In the genomic region with DNA sequence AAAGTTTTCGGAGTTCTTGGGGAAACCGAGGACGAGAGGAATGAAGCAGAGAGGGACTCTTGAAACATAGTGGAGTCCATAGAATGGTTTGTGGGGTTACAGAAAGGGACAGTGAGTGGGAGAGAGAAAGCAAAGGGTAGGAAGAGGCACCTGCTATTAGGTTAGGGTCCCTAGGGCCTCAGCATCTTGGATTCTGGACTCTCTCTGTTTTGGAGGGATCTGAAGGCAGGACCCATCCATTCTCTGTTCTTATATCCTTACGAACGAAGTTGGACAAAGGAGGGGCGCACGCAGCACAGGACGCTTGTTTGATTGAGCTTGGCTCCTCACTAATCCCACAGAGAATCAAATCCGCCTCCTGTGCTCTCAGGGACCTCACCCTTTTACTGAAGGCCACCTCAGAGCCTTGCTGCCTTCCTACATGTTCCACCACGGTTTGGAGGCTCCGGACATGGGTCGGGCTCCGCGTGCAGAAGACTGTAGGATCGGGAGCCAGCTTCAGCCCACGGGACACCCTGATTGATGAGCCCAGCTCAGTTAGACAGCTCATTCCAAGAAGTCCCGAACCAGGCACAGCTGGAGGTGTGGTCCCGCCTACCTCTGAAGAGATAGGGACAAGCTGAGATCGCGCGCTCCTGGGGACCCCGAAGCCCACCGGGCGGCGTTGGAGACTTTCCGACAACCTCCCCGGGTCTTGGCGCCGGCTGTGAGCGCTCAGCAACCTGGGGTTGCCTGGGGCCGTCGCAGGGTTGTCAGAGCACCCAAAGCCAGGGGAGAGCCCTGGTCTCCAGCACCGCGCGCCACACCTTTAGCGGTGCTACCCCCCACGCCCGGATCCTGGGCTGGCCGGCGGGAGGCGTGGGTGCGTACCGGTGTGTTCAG, we compare ENCODE assay signal across 9 mouse cellular contexts. TPM values are rescaled to one million over a fixed set of nuclear protein-coding genes. Genes with fewer than 3 reads are reported as not detected.
DNase-seq lines count a peak whose midpoint lies in the region; ATAC-seq and TF ChIP-seq lines count a peak whose summit lies in the region.
"Had no signal": no experiment of that assay in that cellular context is flagged by ENCODE, and none has a peak within 500 bp of the region (broad histone marks: within the 10 kb centered on the region; RNA-seq: fewer than 3 reads in every experiment).

No protein-coding gene starts in this region.

- no peak overlapping the region for H3K27ac ChIP-seq in ES-Bruce4 (ENCODE audit: insufficient read depth, low read length)
- peak overlapping the region; percentile 86 for H3K27ac ChIP-seq in forebrain, embryonic 11.5 days (ENCODE audit: low read depth, low read length)
- H3K27ac ChIP-seq in intestine, postnatal 0 days (ENCODE audit: low read depth, low read length): no peak overlapping the region
- peak overlapping the region; percentile 91 for H3K27ac ChIP-seq in neural tube, embryonic 12.5 days

- peak overlapping the region; percentile 75 for H3K4me3 ChIP-seq in ES-Bruce4 (ENCODE audit: low read depth, low read length)
- H3K4me3 ChIP-seq in forebrain, embryonic 11.5 days (ENCODE audit: low read depth, low read length): peak overlapping the region; percentile 93
- peak overlapping the region; percentile 60 for H3K4me3 ChIP-seq in intestine, postnatal 0 days (ENCODE audit: low read depth, low read length)
- H3K4me3 ChIP-seq in neural tube, embryonic 12.5 days: peak overlapping the region; percentile 92
- H3K4me3 ChIP-seq: erythroblast, embryonic 14.5 days had no signal

- WGBS in forebrain, embryonic 11.5 days: 3% methylated on average over 43 of the region's 43 CpGs
- 5% methylated on average over 38 of the region's 43 CpGs for WGBS in intestine, postnatal 0 days
- WGBS in neural tube, embryonic 12.5 days: 2% methylated on average over 43 of the region's 43 CpGs

- peak overlapping the region; percentile 44 for H3K4me2 ChIP-seq in forebrain, embryonic 11.5 days (ENCODE audit: low read depth, low read length, severe bottlenecking)
- peak overlapping the region; percentile 91 for H3K4me2 ChIP-seq in intestine, postnatal 0 days (replicated peaks; ENCODE audit: low read depth)
- peak overlapping the region; percentile 65 for H3K4me2 ChIP-seq in neural tube, embryonic 12.5 days (replicated peaks)

- TF ChIP-seq CTCF in ES-Bruce4 (IDR thresholded peaks at IDR 0.05; ENCODE audit: low read depth, low read length): no peak
- TF ChIP-seq CTCF in intestine, postnatal 0 days (IDR thresholded peaks at IDR 0.05; ENCODE audit: low read depth): no peak

- peaks cover 18% of the 10 kb centered on the region for H3K27me3 ChIP-seq in ES-Bruce4 (ENCODE audit: control insufficient read depth, insufficient read depth, low read length, poor library complexity, severe bottlenecking)
- H3K27me3 ChIP-seq in forebrain, embryonic 11.5 days (ENCODE audit: control insufficient read depth, insufficient read depth, low read length): peaks cover 5% of the 10 kb centered on the region; the same call in 1 of the 2 replicates
- peaks cover 41% of the 10 kb centered on the region for H3K27me3 ChIP-seq in intestine, postnatal 0 days (replicated peaks; ENCODE audit: control insufficient read depth, insufficient read depth, low read length)
- H3K27me3 ChIP-seq in neural tube, embryonic 12.5 days (replicated peaks): 0 out of 2 replicates have a peak, but pooled peaks cover 5% of the 10 kb centered on the region

- ATAC-seq in forebrain, embryonic 11.5 days (replicated peaks; ENCODE audit: low FRiP score): peak; percentile 54
- ATAC-seq in intestine, postnatal 0 days: no peak
- peak; percentile 19 for ATAC-seq in neural tube, embryonic 12.5 days (ENCODE audit: low FRiP score, low read depth)
- ATAC-seq in cerebellum, adult (ENCODE audit: insufficient number of reproducible peaks, low FRiP score, low TSS enrichment): no peak

- intact Hi-C loops in left cerebral cortex, postnatal 25 days (cut with DNase I): no loop called here

- H3K36me3 ChIP-seq in ES-Bruce4 (ENCODE audit: control insufficient read depth, insufficient read depth, low read length, poor library complexity, severe bottlenecking): no peaks in the 10 kb centered on the region
- no peaks in the 10 kb centered on the region for H3K36me3 ChIP-seq in forebrain, embryonic 11.5 days (ENCODE audit: control insufficient read depth, insufficient read depth, low read length)
- H3K36me3 ChIP-seq in intestine, postnatal 0 days (ENCODE audit: control insufficient read depth, insufficient read depth): no peaks in the 10 kb centered on the region
- no peaks in the 10 kb centered on the region for H3K36me3 ChIP-seq in neural tube, embryonic 12.5 days

- H3K9me3 ChIP-seq in ES-Bruce4 (replicated peaks; ENCODE audit: control insufficient read depth, insufficient read depth, low read length, poor library complexity, severe bottlenecking): no peaks in the 10 kb centered on the region
- H3K9me3 ChIP-seq in forebrain, embryonic 11.5 days (ENCODE audit: control insufficient read depth, low read length): no peaks in the 10 kb centered on the region
- H3K9me3 ChIP-seq in intestine, postnatal 0 days (ENCODE audit: control insufficient read depth): no peaks in the 10 kb centered on the region
- H3K9me3 ChIP-seq in neural tube, embryonic 12.5 days: no peaks in the 10 kb centered on the region

- no peak for TF ChIP-seq EP300 in ES-Bruce4 (IDR thresholded peaks at IDR 0.05; ENCODE audit: insufficient read depth, low read depth, low read length)

- TF ChIP-seq POLR2A in ES-Bruce4 (IDR thresholded peaks at IDR 0.05; ENCODE audit: insufficient read depth, low read length): no peak

- no peaks in the 10 kb centered on the region for H3K4me1 ChIP-seq in ES-Bruce4 (ENCODE audit: control insufficient read depth, insufficient read depth, low read length)
- H3K4me1 ChIP-seq in forebrain, embryonic 11.5 days (replicated peaks; ENCODE audit: control insufficient read depth, insufficient read depth, low read length): peaks cover 6% of the 10 kb centered on the region
- 0 out of 2 replicates have a peak, but pooled peaks cover 3% of the 10 kb centered on the region for H3K4me1 ChIP-seq in intestine, postnatal 0 days (replicated peaks; ENCODE audit: control insufficient read depth, insufficient read depth, low read length)
- peaks cover 57% of the 10 kb centered on the region for H3K4me1 ChIP-seq in neural tube, embryonic 12.5 days

- peak; percentile 21 to 23 for DNase-seq in cerebellum, postnatal 14 days
- no peak for DNase-seq in cerebellum, adult 11 months
- DNase-seq in forebrain, embryonic 11.5 days (ENCODE audit: low spot score): peak; percentile 78
- DNase-seq in left cerebral cortex, postnatal 25 days (ENCODE audit: low spot score in 2 of 2): no peak

- H3K9ac ChIP-seq in ES-Bruce4 (ENCODE audit: low read depth, poor library complexity, severe bottlenecking): peak overlapping the region; percentile 51
- H3K9ac ChIP-seq in forebrain, embryonic 11.5 days (ENCODE audit: low read length): peak overlapping the region; percentile 98
- peak overlapping the region; percentile 31 for H3K9ac ChIP-seq in intestine, postnatal 0 days (ENCODE audit: low read depth, low read length)
- peak overlapping the region; percentile 98 for H3K9ac ChIP-seq in neural tube, embryonic 12.5 days

RNA-seq across cellular contexts. Expression of a gene that starts 1.3 kb away (rescaled TPM):
- 0.81 and 1.3 TPM in 2 replicates for polyA plus RNA-seq in ES-Bruce4 (2011; ENCODE audit: insufficient read depth, insufficient read length, low read depth, missing spikeins)
- polyA plus RNA-seq in forebrain, embryonic 11.5 days (2014; fragmentation: Nextera tagmentation; extraction: Ambion mirVana): 35.8 and 42.0 TPM in 2 replicates
- polyA plus RNA-seq in intestine, postnatal 0 days (2015; fragmentation: Nextera tagmentation; extraction: Ambion mirVana): 0.78 and 1.2 TPM in 2 replicates
- 46.5 and 56.4 TPM in 2 replicates for polyA plus RNA-seq in neural tube, embryonic 12.5 days (2016; fragmentation: Nextera tagmentation; extraction: Ambion mirVana)
- total RNA-seq in left cerebral cortex, postnatal 25 days (2021): 1 to 10 TPM; 1.9 to 2.4 TPM
- polyA plus RNA-seq: erythroblast, embryonic 14.5 days had no signal

Comparison
In these comparisons a context has a peak if more than half of its experiments do, and no peak if none do; other contexts are left out.
1. DNase-seq: peak in cerebellum, postnatal 14 days (2 of 2) and forebrain, embryonic 11.5 days (single experiment); none in cerebellum, adult 11 months (single experiment) and left cerebral cortex, postnatal 25 days (0 of 2).
2. H3K27ac ChIP-seq: peak in forebrain, embryonic 11.5 days (single experiment) and neural tube, embryonic 12.5 days (single experiment); none in ES-Bruce4 (single experiment) and intestine, postnatal 0 days (single experiment).
3. H3K9ac ChIP-seq: peak in every context shown above with its lines; median percentile 98 in forebrain, embryonic 11.5 days; 98 in neural tube, embryonic 12.5 days; 51 in ES-Bruce4; 31 in intestine, postnatal 0 days.
4. ATAC-seq: peak in forebrain, embryonic 11.5 days (single experiment) and neural tube, embryonic 12.5 days (single experiment); none in intestine, postnatal 0 days (single experiment) and cerebellum, adult (single experiment).
5. RNA of a gene that starts 1.3 kb away (polyA plus RNA-seq): 46.5 to 56.4 TPM in neural tube, embryonic 12.5 days and 35.8 to 42.0 TPM in forebrain, embryonic 11.5 days; 0.78 to 1.2 TPM in intestine, postnatal 0 days and 0.81 to 1.3 TPM in ES-Bruce4; every median in the first group is over 10 times any median in the second.
6. Peak in every context shown above with its lines, with median percentiles within 50 percentile points of each other: H3K4me3 ChIP-seq and H3K4me2 ChIP-seq.